Mouse (Mus musculus): ENCODE data around the gene Tk1.
"Not testable (repeated sequence)": the region's sequence is repeated elsewhere in the genome, so short reads cannot be mapped to it uniquely, and the experiment has no call there.

Tk1 gene

GRCm38 (mm10) chr11:117822728-117823241 is 3.1 kb downstream of the Tk1 start:
- no peak for DNase-seq (ENCODE audit: low spot score in 2 of 2)

- DNase-seq (ENCODE audit: low spot score in 2 of 2), result no peak
Measured at GRCm38 (mm10) chr11:117821868-117822267, 4.0 kb downstream of the Tk1 start.

- DNase-seq (ENCODE audit: low spot score in 2 of 2), result no peak
Measured at GRCm38 (mm10) chr11:117820173-117820572, 5.7 kb downstream of the Tk1 start.

- no peak for DNase-seq (ENCODE audit: low spot score in 2 of 2)
Measured at GRCm38 (mm10) chr11:117819095-117819494, 6.8 kb downstream of the Tk1 start.

- no peak for DNase-seq (ENCODE audit: low spot score in 2 of 2)
Measured at GRCm38 (mm10) chr11:117816389-117816996, 9.4 kb downstream of the Tk1 start.

DNA sequence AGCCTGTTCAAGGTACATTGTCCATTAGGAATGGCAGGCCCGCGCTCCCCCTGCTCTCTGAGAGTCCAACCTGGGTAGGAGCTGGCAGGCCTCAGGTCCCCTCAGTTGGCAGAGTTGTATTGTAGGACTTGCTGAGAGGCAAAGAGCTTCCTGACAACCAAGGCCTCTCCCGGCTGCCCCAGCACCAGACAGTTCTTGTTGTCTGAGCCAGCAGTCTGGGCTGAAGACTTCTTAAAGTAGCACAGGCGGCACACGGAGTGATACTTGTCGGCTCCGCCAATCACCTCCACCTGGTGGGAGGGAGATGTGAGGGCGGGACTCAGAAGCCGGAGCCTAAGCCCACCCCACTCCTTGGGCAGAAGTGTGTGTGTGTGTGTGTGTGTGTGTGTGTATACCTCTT is 10.0 kb downstream of the Tk1 start:
- not testable (repeated sequence) for DNase-seq (ENCODE audit: low spot score in 2 of 2)

GRCm38 (mm10) chr11:117814704-117815366 is 11.1 kb downstream of the Tk1 start:
- DNase-seq (ENCODE audit: low spot score in 2 of 2), result no peak

DNA sequence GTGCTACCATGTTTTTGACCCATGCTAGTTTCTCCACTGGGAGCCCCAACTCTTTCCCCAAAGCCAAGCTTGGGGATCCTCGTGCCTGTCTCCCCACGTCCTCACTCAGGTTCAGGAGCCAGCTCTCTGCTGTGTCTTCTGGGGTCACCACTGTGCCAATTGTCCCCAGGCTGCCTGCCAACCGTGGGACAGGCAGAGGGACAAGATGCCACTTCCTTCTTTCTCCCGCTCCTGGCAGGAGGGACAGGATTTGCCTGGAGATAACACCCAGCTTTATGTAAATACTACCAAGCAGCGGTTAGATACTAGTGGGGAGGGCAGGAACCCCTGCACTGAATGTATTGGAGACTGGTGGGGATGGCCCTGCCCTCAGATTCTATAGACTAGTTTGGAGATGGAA is 12.0 kb downstream of the Tk1 start:
- DNase-seq (ENCODE audit: low spot score in 2 of 2), result no peak

DNA sequence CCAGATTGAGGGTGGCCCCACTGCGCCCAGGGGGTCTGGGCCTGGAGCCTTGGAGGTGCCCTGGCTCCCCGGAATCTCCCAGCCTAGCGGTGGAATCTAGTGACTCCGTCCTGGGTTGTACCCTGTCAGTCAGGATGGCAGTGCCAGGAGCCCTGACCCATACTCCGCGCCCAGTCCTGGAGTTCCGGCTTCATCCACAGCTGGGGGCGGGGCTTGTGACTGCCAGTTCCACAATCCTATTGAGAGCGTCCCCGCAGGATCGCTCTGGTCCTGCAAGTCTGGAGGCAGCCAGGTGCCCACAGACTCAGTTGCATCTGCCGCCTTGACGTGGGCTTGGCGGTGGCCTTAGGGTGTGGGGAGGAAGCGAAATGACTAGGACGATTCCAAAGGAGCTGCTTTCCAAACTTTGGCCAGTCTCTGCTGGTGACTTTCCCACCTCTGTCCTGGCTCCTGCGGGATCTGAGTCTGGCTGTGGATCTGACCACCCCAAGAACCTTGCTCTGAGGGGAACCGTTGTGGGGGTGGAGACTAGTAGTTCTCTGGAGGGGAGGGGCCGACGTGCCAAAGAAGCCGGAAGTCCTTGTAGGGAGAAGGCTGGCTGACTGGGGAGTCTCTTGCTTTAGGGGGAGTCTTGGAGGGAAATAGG is 15.4 kb downstream of the Tk1 start:
- peak; percentile 50 to 55 for DNase-seq (ENCODE audit: low spot score in 2 of 2)

DNA sequence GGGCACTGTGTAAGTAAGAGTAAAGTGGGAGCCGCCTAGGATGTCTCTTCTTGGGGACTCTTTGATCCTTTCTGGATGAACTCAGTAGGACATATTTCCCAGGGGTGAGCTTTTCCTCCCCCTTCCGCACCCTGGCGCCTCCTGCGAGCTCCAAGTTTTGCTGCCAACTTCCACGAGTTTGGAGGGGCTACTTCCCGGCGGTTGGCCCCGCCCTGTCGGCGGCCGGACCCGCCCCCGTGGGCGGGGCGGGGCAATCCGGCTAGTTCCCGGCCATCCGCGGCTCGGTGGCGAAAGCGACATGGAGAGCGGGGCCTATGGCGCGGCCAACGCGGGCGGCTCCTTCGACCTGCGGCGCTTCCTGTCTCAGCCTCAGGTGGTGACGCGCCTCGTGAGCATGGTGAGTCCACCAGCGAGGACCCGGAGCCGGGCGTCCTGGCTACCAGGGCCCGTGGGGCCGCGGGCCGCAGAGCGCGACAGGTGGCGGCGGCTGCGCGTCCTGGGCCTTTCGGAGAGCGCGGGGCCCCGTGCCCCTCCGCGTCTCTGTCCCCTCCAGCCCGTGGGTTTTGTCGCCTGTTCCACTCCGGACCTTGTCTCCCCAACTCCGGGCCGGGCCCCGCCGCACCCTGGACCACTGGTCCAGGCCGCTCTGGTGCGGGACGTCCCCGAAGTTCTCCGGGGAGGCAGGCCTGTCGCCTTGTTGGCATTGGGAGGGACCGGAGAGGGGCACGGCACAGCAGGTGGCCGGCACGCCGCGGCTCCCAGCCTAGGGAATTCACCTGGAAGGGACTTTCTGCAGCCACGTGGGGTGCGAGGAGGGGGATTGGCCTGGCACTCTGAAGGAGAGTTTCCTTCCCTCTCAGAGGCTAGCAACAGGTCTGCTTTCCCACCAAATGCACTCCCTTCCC is 16.2 kb downstream of the Tk1 start, which contains the start of the genes Gm20708 and Syngr2:
Gm20708 (plus strand) TSS at position 262 of the 905 bp plus-strand sequence.
Syngr2 (plus strand) TSS at position 262 of the 905 bp plus-strand sequence.
- DNase-seq (ENCODE audit: low spot score in 2 of 2), result no peak

GRCm38 (mm10) chr11:117806781-117807180 is 19.1 kb downstream of the Tk1 start:
- no peak for DNase-seq (ENCODE audit: low spot score in 2 of 2)

DNA sequence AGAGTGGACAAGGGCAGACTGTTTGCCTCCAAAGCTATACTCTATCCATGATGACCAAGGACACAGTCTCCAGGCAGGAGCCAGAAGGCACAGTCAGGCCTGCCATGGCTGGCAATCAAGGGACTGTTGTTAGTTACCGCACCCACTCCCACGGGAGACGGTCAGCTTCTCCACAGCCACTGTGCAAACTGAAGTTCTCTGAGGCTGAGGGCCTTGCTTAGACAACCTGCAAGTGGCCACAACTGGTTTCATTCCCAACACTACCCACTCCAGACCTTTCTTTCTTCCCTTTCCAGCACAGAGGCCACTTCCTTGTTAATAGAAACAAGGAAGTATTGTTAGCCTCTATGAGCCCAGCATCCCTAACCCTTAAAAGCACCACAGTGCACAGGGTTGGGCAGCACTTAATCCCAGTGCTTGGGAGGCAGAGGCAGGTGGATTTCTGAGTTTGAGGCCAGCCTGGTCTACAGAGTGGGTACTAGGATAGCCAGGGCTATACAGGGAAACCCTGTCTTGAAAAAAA is 22.7 kb downstream of the Tk1 start:
- DNase-seq (ENCODE audit: low spot score in 2 of 2), result no peak

- DNase-seq (ENCODE audit: low spot score in 2 of 2), result no peak
Measured at GRCm38 (mm10) chr11:117801650-117802049, 24.2 kb downstream of the Tk1 start.

DNA sequence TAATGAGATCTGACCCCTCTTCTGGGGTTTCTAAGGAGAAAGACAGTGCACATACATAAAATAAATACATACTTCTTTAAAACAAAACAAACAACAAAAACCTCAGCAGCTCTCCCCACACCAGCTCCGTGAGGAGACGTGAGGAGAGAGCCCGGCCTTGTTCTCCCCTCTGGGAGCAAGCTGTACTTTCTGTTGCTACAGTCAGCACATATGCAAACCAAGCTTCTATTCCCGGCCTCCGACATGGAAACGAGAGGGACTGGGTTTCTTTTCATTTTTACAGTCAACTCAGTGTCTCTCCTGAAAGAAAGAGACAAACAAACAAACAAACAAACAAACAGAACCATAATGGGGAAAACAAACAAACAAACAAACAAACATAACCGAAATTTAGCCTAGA is 25.9 kb downstream of the Tk1 start:
- DNase-seq (ENCODE audit: low spot score in 2 of 2), result no peak

DNA sequence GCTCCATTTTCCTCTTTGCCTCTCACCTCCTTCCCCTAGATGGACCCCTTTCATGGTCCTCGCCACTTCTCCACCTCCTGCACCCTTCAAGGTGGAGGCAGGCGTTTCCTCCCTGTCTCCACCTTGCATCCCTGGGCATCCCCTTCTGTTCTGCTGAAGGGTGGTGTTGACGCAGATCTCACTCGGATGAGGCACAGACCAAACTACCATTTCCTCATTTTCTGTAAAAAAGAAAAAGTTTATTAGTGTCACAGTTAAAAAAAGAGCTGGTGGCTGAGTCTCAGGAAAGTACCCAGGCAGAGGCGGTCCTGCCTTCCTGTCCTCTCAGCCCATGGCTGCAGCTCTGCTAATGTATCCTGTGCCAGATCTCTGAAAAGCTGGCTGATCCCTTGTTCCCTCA is 26.7 kb downstream of the Tk1 start:
- DNase-seq (ENCODE audit: low spot score in 2 of 2), result no peak

- no peak for DNase-seq (ENCODE audit: low spot score in 2 of 2)
Measured at GRCm38 (mm10) chr11:117798160-117798541, 27.7 kb downstream of the Tk1 start.

- DNase-seq (ENCODE audit: low spot score in 2 of 2), result no peak
Measured at GRCm38 (mm10) chr11:117797511-117798159, 28.3 kb downstream of the Tk1 start, which contains the start of gene 6030468B19Rik. Gene 6030468B19Rik (plus strand): TSS chr11:117797660.

DNA sequence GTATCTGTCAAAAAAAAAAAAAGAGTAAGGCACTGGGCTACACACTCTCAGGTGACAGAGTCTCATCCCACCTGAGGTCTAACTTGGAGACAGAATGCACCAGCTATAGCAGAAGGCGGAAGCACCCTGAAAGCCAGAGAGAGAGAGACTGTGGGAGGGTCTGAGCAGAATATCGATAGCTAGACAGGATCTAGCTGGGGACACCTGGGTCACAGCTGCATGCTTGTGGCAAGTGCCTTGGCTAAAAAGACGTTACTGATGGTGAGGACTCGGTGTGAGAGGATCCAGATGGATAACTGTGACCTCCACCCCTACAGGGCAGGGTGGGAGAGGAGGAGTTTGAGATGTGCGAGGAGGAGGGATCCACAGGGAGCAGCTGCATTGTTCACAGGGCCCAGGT is 28.9 kb downstream of the Tk1 start:
- DNase-seq (ENCODE audit: low spot score in 2 of 2), result no peak

DNA sequence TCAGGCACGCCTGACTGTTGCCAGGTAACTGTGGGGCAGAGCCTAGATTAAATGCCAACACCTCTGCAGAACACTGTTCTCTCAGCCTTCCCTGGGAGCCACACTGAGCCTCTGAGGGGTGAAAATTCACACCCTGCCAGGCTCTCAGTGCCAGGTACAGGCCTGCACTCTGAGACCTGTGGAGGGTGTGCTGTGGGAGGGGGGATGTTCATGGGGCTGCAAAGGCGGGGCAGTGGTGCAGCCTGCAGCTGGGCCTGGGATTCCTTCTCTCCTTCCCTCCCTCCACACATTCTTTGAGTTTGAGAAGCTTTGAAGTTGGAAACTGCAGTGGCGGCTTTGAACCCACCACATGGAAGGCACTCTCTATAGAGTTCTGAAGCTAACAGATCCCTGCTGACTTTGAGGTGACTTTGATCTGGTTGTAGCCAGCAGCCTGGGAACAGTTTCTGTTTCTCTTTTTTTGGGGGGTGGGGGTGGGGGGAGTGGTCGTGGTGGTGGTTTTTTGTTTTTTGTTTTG is 31.8 kb downstream of the Tk1 start:
- no peak for DNase-seq (ENCODE audit: low spot score in 2 of 2)

- no peak for DNase-seq (ENCODE audit: low spot score in 2 of 2)
Measured at GRCm38 (mm10) chr11:117792281-117792888, 33.5 kb downstream of the Tk1 start.

Measured in right cerebral cortex, postnatal 36 days (tissue).